Mouse (Mus musculus) limb, embryonic 14.5 days (tissue): ENCODE results near the gene Agk. TPM values are rescaled to one million over a fixed set of nuclear protein-coding genes. Genes with fewer than 3 reads are reported as not detected.

ENCODE experiments used
- ATAC-seq: fragments of 200-750 bp; cut with Nextera tagmentation; 2 replicates; pipeline ENCODE4 v1.8.0; 2017; ENCODE audit warnings: low read depth, moderate number of reproducible peaks, moderate TSS enrichment; ENCODE audit not compliant: low FRiP score
- DNase-seq: peaks from one replicate; pipeline ENCODE4 v3.0.0-alpha.2; 2015; ENCODE audit warnings: low spot score
- H3K27ac ChIP-seq: fragments of 300-500 bp; sonication (generic); replicated peaks from 2 replicates; pipeline ENCODE4 v1.5.1; 2014; ENCODE audit warnings: low read depth, mild to moderate bottlenecking, low read length, moderate library complexity, mixed read lengths
- H3K27me3 ChIP-seq: fragments of 300-500 bp; sonication (generic); 2 replicates; pipeline ENCODE4 v1.6.1; 2014; ENCODE audit warnings: low read length, mixed read lengths; ENCODE audit not compliant: control insufficient read depth, insufficient read depth
- H3K36me3 ChIP-seq: fragments of 300-500 bp; sonication (generic); 2 replicates; pipeline ENCODE4 v1.6.1; 2014; ENCODE audit warnings: mild to moderate bottlenecking, low read length, moderate library complexity, mixed read lengths; ENCODE audit not compliant: control insufficient read depth, insufficient read depth
- H3K4me1 ChIP-seq: fragments of 300-500 bp; sonication (generic); 2 replicates; pipeline ENCODE4 v1.6.1; 2014; ENCODE audit warnings: antibody characterized with exemption, low read length, mixed read lengths; ENCODE audit not compliant: control insufficient read depth, insufficient read depth
- H3K4me2 ChIP-seq: fragments of 300-500 bp; sonication (generic); replicated peaks from 2 replicates; pipeline ENCODE4 v1.6.1; 2014; ENCODE audit warnings: low read depth, mild to moderate bottlenecking, low read length, moderate library complexity; ENCODE audit not compliant: severe bottlenecking
- H3K4me3 ChIP-seq: fragments of 300-500 bp; sonication (generic); replicated peaks from 2 replicates; pipeline ENCODE4 v1.5.1; 2014; ENCODE audit warnings: low read length
- H3K9ac ChIP-seq: fragments of 300-500 bp; sonication (generic); 2 replicates; pipeline ENCODE4 v1.6.1; 2014; ENCODE audit warnings: mild to moderate bottlenecking, low read depth, low read length, moderate library complexity; ENCODE audit not compliant: severe bottlenecking
- H3K9me3 ChIP-seq: fragments of 300-500 bp; sonication (generic); 2 replicates; pipeline ENCODE4 v1.6.1; 2016; ENCODE audit warnings: low read length; ENCODE audit not compliant: control insufficient read depth
- POLR2A ChIP-seq: fragments of 200-500 bp; IDR thresholded peaks from 2 replicates; pipeline ENCODE4 v1.8.0; 2012; ENCODE audit warnings: inconsistent platforms, mild to moderate bottlenecking, moderate library complexity, borderline replicate concordance; ENCODE audit not compliant: insufficient read depth, insufficient read length; ENCODE audit errors: extremely low read depth
- WGBS: fragments of 180-500 bp; shearing (Covaris S2); extraction: QIAGEN DNeasy Blood & Tissue Kit; methylation state at CpG from one replicate; pipeline ENCODE4 v1.1.7; 2014; 5-methylcytosine and 5-hydroxymethylcytosine counted together
- polyA plus RNA-seq, 2 experiments: library from polyadenylated mRNA; depleted of rRNA in 1 of 2; stranded (reverse) in 1 of 2; unstranded in 1 of 2; fragments of >200 nt; fragmentation: Nextera tagmentation in 1 of 2; extraction: Ambion mirVana in 1 of 2; gene quantifications; 2 replicates each; pipeline versions ENCODE4 v1.2.1 to v1.2.3; 2012 to 2014

The Agk gene
- polyA plus RNA-seq, 2 experiments, result 32.1 to 43.5 TPM

- WGBS, result 87% methylated on average over 5 of the region's 5 CpGs
- Histone ChIP-seq H3K4me3 (no peak overlapping the region), H3K9me3 (no peaks in the 10 kb centered on the region), H3K36me3 (peaks cover 15% of the 10 kb centered on the region), H3K4me1 (no peaks in the 10 kb centered on the region), H3K27me3 (no peaks in the 10 kb centered on the region), H3K9ac (no peak overlapping the region), H3K27ac (no peak overlapping the region), H3K4me2 (no peak overlapping the region)
- ATAC-seq, result no peak
- DNase-seq, result no peak
- no peak for TF ChIP-seq POLR2A
Observed at GRCm38 (mm10) chr6:40413046-40413445, 88.1 kb downstream of the Agk start.

GRCm38 (mm10) chr6:40413565-40413964, 88.6 kb downstream of the Agk start:
- H3K4me3 ChIP-seq, result no peak overlapping the region
- 93% methylated on average over 3 of the region's 3 CpGs for WGBS
- H3K27ac ChIP-seq, result no peak overlapping the region
- ATAC-seq (no peak), DNase-seq (no peak)
- H3K4me2 ChIP-seq, result no peak overlapping the region
- H3K27me3 ChIP-seq, result no peaks in the 10 kb centered on the region
- TF ChIP-seq POLR2A, result no peak
- no peak overlapping the region for H3K9ac ChIP-seq
- H3K9me3 ChIP-seq, result no peaks in the 10 kb centered on the region
- peaks cover 12% of the 10 kb centered on the region for H3K36me3 ChIP-seq
- no peaks in the 10 kb centered on the region for H3K4me1 ChIP-seq

GRCm38 (mm10) chr6:40415799-40416198, 90.8 kb downstream of the Agk start:
- H3K27ac ChIP-seq, result no peak overlapping the region
- H3K27me3 ChIP-seq, result no peaks in the 10 kb centered on the region
- H3K9me3 ChIP-seq, result no peaks in the 10 kb centered on the region
- WGBS, result 79% methylated on average over 5 of the region's 5 CpGs
- no peak overlapping the region for H3K4me3 ChIP-seq
- H3K4me2 ChIP-seq, result no peak overlapping the region
- ATAC-seq (no peak), DNase-seq (no peak)
- no peak for TF ChIP-seq POLR2A
- 0 out of 2 replicates have a peak, but pooled peaks cover 7% of the 10 kb centered on the region for H3K36me3 ChIP-seq
- H3K4me1 ChIP-seq, result no peaks in the 10 kb centered on the region
- H3K9ac ChIP-seq, result no peak overlapping the region

GRCm38 (mm10) chr6:40418386-40418785, 93.4 kb downstream of the Agk start:
- no peak overlapping the region for H3K4me3 ChIP-seq
- no peaks in the 10 kb centered on the region for H3K9me3 ChIP-seq
- ATAC-seq (no peak), DNase-seq (no peak)
- 95% methylated on average over 4 of the region's 4 CpGs for WGBS
- 0 out of 2 replicates have a peak, but pooled peaks cover 4% of the 10 kb centered on the region for H3K36me3 ChIP-seq
- H3K4me1 ChIP-seq, result no peaks in the 10 kb centered on the region
- TF ChIP-seq POLR2A, result no peak
- H3K27ac ChIP-seq, result no peak overlapping the region
- H3K4me2 ChIP-seq, result no peak overlapping the region
- no peak overlapping the region for H3K9ac ChIP-seq
- H3K27me3 ChIP-seq, result no peaks in the 10 kb centered on the region

GRCm38 (mm10) chr6:40421099-40421498, 96.1 kb downstream of the Agk start:
- H3K4me1 ChIP-seq, result no peaks in the 10 kb centered on the region
- no peak overlapping the region for H3K4me2 ChIP-seq
- no peaks in the 10 kb centered on the region for H3K9me3 ChIP-seq
- no peaks in the 10 kb centered on the region for H3K27me3 ChIP-seq
- H3K4me3 ChIP-seq, result no peak overlapping the region
- no peak overlapping the region for H3K27ac ChIP-seq
- DNase-seq, result no peak
- 93% methylated on average over 6 of the region's 6 CpGs for WGBS
- no peak overlapping the region for H3K9ac ChIP-seq
- ATAC-seq, result no peak
- H3K36me3 ChIP-seq, result 0 out of 2 replicates have a peak, but pooled peaks cover 4% of the 10 kb centered on the region
- TF ChIP-seq POLR2A, result no peak

- H3K27ac ChIP-seq, result no peak overlapping the region
- 83% methylated on average over 1 of the region's 1 CpGs for WGBS
- no peaks in the 10 kb centered on the region for H3K4me1 ChIP-seq
- TF ChIP-seq POLR2A, result no peak
- H3K4me3 ChIP-seq, result no peak overlapping the region
- H3K9me3 ChIP-seq, result no peaks in the 10 kb centered on the region
- no peaks in the 10 kb centered on the region for H3K27me3 ChIP-seq
- DNase-seq, result no peak
- ATAC-seq, result no peak
- H3K36me3 ChIP-seq, result 0 out of 2 replicates have a peak, but pooled peaks cover 4% of the 10 kb centered on the region
- no peak overlapping the region for H3K9ac ChIP-seq
- H3K4me2 ChIP-seq, result no peak overlapping the region
Observed at GRCm38 (mm10) chr6:40423013-40423412, 98.0 kb downstream of the Agk start.
